Mouse (Mus musculus) CH12.LX (cell line): ENCODE measurements around the gene Ttc7b. TPM values are rescaled to one million over a fixed set of nuclear protein-coding genes. Genes with fewer than 3 reads are reported as not detected.

ENCODE experiments used
- DNase-seq: peaks from one replicate; pipeline ENCODE4 v3.0.0-alpha.2; 2013; ENCODE audit errors: extremely low read depth
- H3K27ac ChIP-seq: 2 replicates; pipeline ENCODE4 v1.5.1; 2012; ENCODE audit warnings: low read depth, mild to moderate bottlenecking, control low read depth, moderate library complexity; ENCODE audit not compliant: insufficient read depth
- H3K27me3 ChIP-seq: replicated peaks from 2 replicates; pipeline ENCODE3; 2012; ENCODE audit warnings: inconsistent platforms
- H3K36me3 ChIP-seq, 2 experiments: replicated peaks in 1 of 2; 2 replicates each; pipeline versions ENCODE3 to v1.6.1; 2012; ENCODE audit warnings: inconsistent platforms in 1 of 2, low read length in 1 of 2, mild to moderate bottlenecking in 1 of 2, mixed read lengths in 1 of 2, moderate library complexity in 1 of 2; ENCODE audit not compliant: control insufficient read depth in 1 of 2, insufficient read depth in 1 of 2
- H3K4me1 ChIP-seq, 2 experiments: 2 replicates each; pipeline ENCODE4 v1.6.1; 2012; ENCODE audit warnings: inconsistent platforms in 1 of 2, moderate library complexity in 1 of 2; ENCODE audit not compliant: insufficient read depth in 2 of 2, control insufficient read depth in 1 of 2
- H3K4me2 ChIP-seq: 2 replicates; pipeline ENCODE4 v1.6.1; 2012; ENCODE audit warnings: low read depth, mild to moderate bottlenecking, control low read depth; ENCODE audit not compliant: poor library complexity, insufficient read depth, severe bottlenecking
- H3K4me3 ChIP-seq, 3 experiments: fragments of 150-350 bp in 1 of 3; sonication (generic) in 1 of 3; replicated peaks in 1 of 3; 2 replicates each; pipeline versions ENCODE3 to v1.5.1; 2011 to 2012; ENCODE audit warnings: low read depth in 2 of 3, low read length in 2 of 3, mild to moderate bottlenecking in 2 of 3, moderate library complexity in 2 of 3, control low read depth in 1 of 3, improper control_type of control experiment in 1 of 3, inconsistent platforms in 1 of 3, mixed read lengths in 1 of 3; ENCODE audit not compliant: poor library complexity in 1 of 3
- H3K79me2 ChIP-seq: replicated peaks from 2 replicates; pipeline ENCODE4 v1.6.1; 2012; ENCODE audit warnings: mild to moderate bottlenecking, moderate library complexity; ENCODE audit not compliant: control insufficient read depth, poor library complexity, insufficient read depth, severe bottlenecking; ENCODE audit errors: extremely low read depth
- H3K9ac ChIP-seq: 2 replicates; pipeline ENCODE4 v1.6.1; 2012; ENCODE audit warnings: low read depth, mild to moderate bottlenecking, control low read depth, moderate library complexity; ENCODE audit not compliant: insufficient read depth
- H3K9me3 ChIP-seq: replicated peaks from 2 replicates; pipeline ENCODE3; 2012; ENCODE audit warnings: low read length, inconsistent platforms, mixed read lengths
- BHLHE40 ChIP-seq: IDR thresholded peaks from 2 replicates; pipeline ENCODE4 v1.6.1; 2011; ENCODE audit warnings: mild to moderate bottlenecking, low read depth, low read length, improper control_type of control experiment
- ETS1 ChIP-seq: conservative IDR thresholded peaks from 2 replicates; pipeline ENCODE4 v1.6.1; 2012; ENCODE audit warnings: low read depth, mild to moderate bottlenecking, inconsistent platforms, low read length, improper control_type of control experiment, moderate library complexity
- GABPA ChIP-seq: IDR thresholded peaks from 2 replicates; pipeline ENCODE4 v1.6.1; 2012; ENCODE audit warnings: low read depth, low read length, improper control_type of control experiment, inconsistent platforms; ENCODE audit not compliant: insufficient replicate concordance
- IRF4 ChIP-seq: IDR thresholded peaks from 2 replicates; pipeline ENCODE4 v1.6.1; 2014; ENCODE audit warnings: low read depth, mild to moderate bottlenecking, inconsistent platforms, low read length, improper control_type of control experiment
- JUND ChIP-seq: conservative IDR thresholded peaks from 2 replicates; pipeline ENCODE4 v1.6.1; 2011; ENCODE audit warnings: low read depth, low read length, improper control_type of control experiment
- MAX ChIP-seq: IDR thresholded peaks from 2 replicates; pipeline ENCODE4 v1.6.1; 2011; ENCODE audit warnings: low read length, improper control_type of control experiment
- MEF2A ChIP-seq: IDR thresholded peaks from 2 replicates; pipeline ENCODE4 v1.6.1; 2014; ENCODE audit warnings: low read depth, mild to moderate bottlenecking, inconsistent platforms, low read length, improper control_type of control experiment, borderline replicate concordance
- MXI1 ChIP-seq: IDR thresholded peaks from 2 replicates; pipeline ENCODE4 v1.6.1; 2011; ENCODE audit warnings: mild to moderate bottlenecking, low read depth, low read length, improper control_type of control experiment
- NELFE ChIP-seq: IDR thresholded peaks from 2 replicates; pipeline ENCODE4 v1.6.1; 2011; ENCODE audit warnings: low read depth, low read length, improper control_type of control experiment
- POLR2A ChIP-seq: IDR thresholded peaks from 2 replicates; pipeline ENCODE4 v1.6.1; 2011; ENCODE audit warnings: low read depth, mild to moderate bottlenecking, improper control_type of control experiment, low read length
- RCOR1 ChIP-seq: conservative IDR thresholded peaks from 2 replicates; pipeline ENCODE4 v1.6.1; 2012; ENCODE audit warnings: low read depth, mild to moderate bottlenecking, inconsistent platforms, low read length, improper control_type of control experiment
- SIN3A ChIP-seq: IDR thresholded peaks from 2 replicates; pipeline ENCODE4 v1.6.1; 2012; ENCODE audit warnings: low read length, improper control_type of control experiment, inconsistent platforms
- SMC3 ChIP-seq: IDR thresholded peaks from 2 replicates; pipeline ENCODE4 v1.6.1; 2011; ENCODE audit warnings: low read depth, low read length, improper control_type of control experiment
- TCF12 ChIP-seq: IDR thresholded peaks from 2 replicates; pipeline ENCODE4 v1.6.1; 2014; ENCODE audit warnings: low read depth, mild to moderate bottlenecking, inconsistent platforms, low read length, improper control_type of control experiment
- UBTF ChIP-seq: IDR thresholded peaks from 2 replicates; pipeline ENCODE4 v1.6.1; 2012; ENCODE audit warnings: low read depth, mild to moderate bottlenecking, inconsistent platforms, low read length, improper control_type of control experiment, moderate library complexity
- USF1 ChIP-seq: IDR thresholded peaks from 2 replicates; pipeline ENCODE4 v1.6.1; 2014; ENCODE audit warnings: low read depth, mild to moderate bottlenecking, inconsistent platforms, low read length, improper control_type of control experiment
- ZKSCAN1 ChIP-seq: IDR thresholded peaks from 2 replicates; pipeline ENCODE4 v1.6.1; 2012; ENCODE audit warnings: low read depth, inconsistent platforms, low read length, improper control_type of control experiment, borderline replicate concordance
- dilution Hi-C: fragments of 300-500 bp; cut with MboI; formaldehyde crosslinking; loops from 2 replicates; pipeline ENCODE4 v1.14.3; 2020; ENCODE audit warnings: low sequenced_read_pairs; ENCODE audit not compliant: extremely low pct_unique_long_range_greater_than_20kb, extremely low pct_ligation_motif_present
- in situ Hi-C: fragments of 300-500 bp; cut with MboI; formaldehyde crosslinking; loops from 3 replicates; pipeline ENCODE4 v1.14.3; 2019; ENCODE audit warnings: low sequenced_read_pairs, low pct_ligation_motif_present, low pct_unique_long_range_greater_than_20kb, mixed read lengths
- polyA plus RNA-seq: library from polyadenylated mRNA; unstranded; fragments of >175 nt; gene quantifications from 2 replicates; pipeline ENCODE4 v1.2.1, GENCODE M21; 2012; ENCODE audit warnings: low read depth; ENCODE audit not compliant: insufficient read length
- total RNA-seq, 2 experiments: library from RNA; depleted of rRNA; stranded (reverse); fragments of 300-350 nt in 1 of 2; fragments of >200 nt in 1 of 2; gene quantifications; 2 replicates each; pipeline ENCODE4 v1.2.3; 2012 to 2014

Gene Ttc7b
- total and polyA plus RNA-seq, 3 experiments: 7.8 to 18.3 (median 12.7) TPM

GRCm38 (mm10) chr12:100551972-100552371, 31.3 kb upstream of the Ttc7b start:
- dilution Hi-C loops: no loop called here
- H3K36me3 ChIP-seq: peaks cover 8 to 39% of the 10 kb centered on the region in 2 experiments

GRCm38 (mm10) chr12:100544194-100544567, 23.6 kb upstream of the Ttc7b start:
- peaks cover 0 to 7% of the 10 kb centered on the region in 2 experiments; a peak in 2 of 4 replicates for H3K4me1 ChIP-seq
- H3K9ac ChIP-seq: no peak overlapping the region
- H3K27ac ChIP-seq: no peak overlapping the region
- no peak for TF ChIP-seq BHLHE40
- no peak for TF ChIP-seq MXI1
- no peak for TF ChIP-seq JUND
- no peak for TF ChIP-seq GABPA
- TF ChIP-seq MEF2A: no peak
- TF ChIP-seq NELFE: no peak
- no peak for TF ChIP-seq MAX
- no peak for TF ChIP-seq POLR2A
- TF ChIP-seq USF1: no peak
- no peak for TF ChIP-seq TCF12
- TF ChIP-seq RCOR1: no peak
- TF ChIP-seq UBTF: no peak
- no peak for TF ChIP-seq SIN3A
- TF ChIP-seq SMC3: no peak
- no peak for TF ChIP-seq ETS1
- H3K9me3 ChIP-seq: no peaks in the 10 kb centered on the region
- no peaks in the 10 kb centered on the region for H3K27me3 ChIP-seq
- peaks cover 2 to 10% of the 10 kb centered on the region in 2 experiments for H3K36me3 ChIP-seq
- no peaks in the 10 kb centered on the region for H3K79me2 ChIP-seq
- H3K4me2 ChIP-seq: no peak overlapping the region
- DNase-seq: no peak
- no peak overlapping the region for H3K4me3 ChIP-seq
- in situ Hi-C loops: no loop called here
- dilution Hi-C loops: no loop called here

More at GRCm38 (mm10) chr12:100551972-100552371, 31.3 kb upstream of the Ttc7b start:
- Histone ChIP-seq H3K27me3 (no peaks in the 10 kb centered on the region), H3K4me2 (no peak overlapping the region), H3K27ac (no peak overlapping the region), H3K9ac (no peak overlapping the region), H3K4me1 (no peaks in the 10 kb centered on the region), H3K79me2 (no peaks in the 10 kb centered on the region), H3K4me3 (no peak overlapping the region), H3K9me3 (no peaks in the 10 kb centered on the region)
- no peak for DNase-seq
- no peak for TF ChIP-seq IRF4
- no peak for TF ChIP-seq ZKSCAN1
- in situ Hi-C loops: no loop called here
